8 mouse cellular contexts compared by ENCODE assay signal in the genomic region with DNA sequence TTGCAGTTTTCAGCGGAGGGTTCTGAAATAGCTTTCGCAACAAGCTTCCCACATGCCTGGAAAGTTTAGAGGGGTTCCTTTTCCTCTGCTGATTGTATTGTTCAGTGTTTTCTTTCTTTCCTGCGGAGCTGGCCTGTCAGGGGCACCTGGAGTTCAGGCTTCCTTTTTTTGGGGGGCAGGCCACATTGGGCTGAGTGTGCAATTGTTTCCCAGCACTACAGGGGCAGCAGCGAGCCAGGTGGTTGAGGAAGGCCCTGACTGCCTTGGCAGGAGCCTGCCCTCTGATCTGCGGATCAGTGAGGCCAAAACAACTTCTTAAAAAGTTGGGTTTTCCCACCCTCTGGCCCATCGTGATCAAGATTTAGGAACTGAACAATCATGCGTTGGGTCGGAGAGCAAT. TPM values are rescaled to one million over a fixed set of nuclear protein-coding genes. Genes with fewer than 3 reads are reported as not detected.
DNase-seq lines count a peak whose midpoint lies in the region; ATAC-seq and TF ChIP-seq lines count a peak whose summit lies in the region.

No protein-coding gene starts in this region.

- TF ChIP-seq CTCF in lung, embryonic 14.5 days (IDR thresholded peaks at IDR 0.05; ENCODE audit: low read depth): peak; percentile 54
- TF ChIP-seq CTCF in lung, adult 2 months (IDR thresholded peaks at IDR 0.05; ENCODE audit: insufficient read depth, low read length): no peak

- H3K27ac ChIP-seq in lung, embryonic 14.5 days (ENCODE audit: low read depth): peak overlapping the region; percentile 58; the same call in 1 of the 2 replicates
- H3K27ac ChIP-seq in heart, embryonic 14.5 days (replicated peaks in 1 of 2; ENCODE audit: control insufficient read depth in 1 of 2, insufficient read depth in 1 of 2, low read depth in 2 of 2, low read length in 2 of 2): peak overlapping the region in 1 of 2 experiments; percentile 61; a peak in 2 of 4 replicates
- H3K27ac ChIP-seq in neural tube, embryonic 15.5 days (replicated peaks): no peak overlapping the region

- DNase-seq in lung, embryonic 14.5 days: peak; percentile 43
- DNase-seq in lung, adult 2 months: no peak
- DNase-seq in kidney, postnatal 4 days: peak; percentile 63 to 75
- no peak for DNase-seq in urinary bladder, adult 2 months (ENCODE audit: low spot score)
- no peak for DNase-seq in ovary, postnatal 10 days (ENCODE audit: low spot score)
- DNase-seq in gastrocnemius, postnatal 10 days: no peak

- 42% methylated on average over 8 of the region's 8 CpGs for WGBS in lung, embryonic 14.5 days
- 51% methylated on average over 8 of the region's 8 CpGs for WGBS in lung, adult 2 months
- 60% methylated on average over 8 of the region's 8 CpGs for WGBS in heart, embryonic 14.5 days
- WGBS in neural tube, embryonic 15.5 days: 46% methylated on average over 8 of the region's 8 CpGs

- no peaks in the 10 kb centered on the region for H3K9me3 ChIP-seq in lung, embryonic 14.5 days (ENCODE audit: low read depth, low read length)
- no peaks in the 10 kb centered on the region for H3K9me3 ChIP-seq in heart, embryonic 14.5 days (ENCODE audit: control insufficient read depth, low read length)
- H3K9me3 ChIP-seq in neural tube, embryonic 15.5 days (replicated peaks): no peaks in the 10 kb centered on the region

- no peak for TF ChIP-seq POLR2A in lung, adult 2 months (IDR thresholded peaks at IDR 0.05; ENCODE audit: borderline replicate concordance, extremely low read depth, low read depth, low read length)

- 0 out of 2 replicates have a peak, but pooled peaks cover 3% of the 10 kb centered on the region for H3K36me3 ChIP-seq in lung, embryonic 14.5 days (ENCODE audit: insufficient read depth)
- no peaks in the 10 kb centered on the region for H3K36me3 ChIP-seq in heart, embryonic 14.5 days (ENCODE audit: control insufficient read depth, insufficient read depth, low read length)
- no peaks in the 10 kb centered on the region for H3K36me3 ChIP-seq in neural tube, embryonic 15.5 days

- H3K9ac ChIP-seq in lung, embryonic 14.5 days: peak overlapping the region; percentile 26; the same call in 1 of the 2 replicates
- peak overlapping the region; percentile 61 for H3K9ac ChIP-seq in heart, embryonic 14.5 days (ENCODE audit: low read length)
- H3K9ac ChIP-seq in neural tube, embryonic 15.5 days (replicated peaks): no peak overlapping the region

- no peaks in the 10 kb centered on the region for H3K27me3 ChIP-seq in lung, embryonic 14.5 days (ENCODE audit: insufficient read depth, low read length)
- no peaks in the 10 kb centered on the region for H3K27me3 ChIP-seq in heart, embryonic 14.5 days (ENCODE audit: control insufficient read depth, insufficient read depth, low read length)
- peaks cover 83% of the 10 kb centered on the region for H3K27me3 ChIP-seq in neural tube, embryonic 15.5 days (replicated peaks)

- H3K4me2 ChIP-seq in lung, embryonic 14.5 days: peak overlapping the region; percentile 53
- H3K4me2 ChIP-seq in heart, embryonic 14.5 days (ENCODE audit: low read length): peak overlapping the region; percentile 57
- peak overlapping the region; percentile 30 for H3K4me2 ChIP-seq in neural tube, embryonic 15.5 days

- H3K4me1 ChIP-seq in lung, embryonic 14.5 days (ENCODE audit: insufficient read depth): peaks cover 44% of the 10 kb centered on the region
- peaks cover 2% of the 10 kb centered on the region; the same call in 1 of the 2 replicates for H3K4me1 ChIP-seq in lung, adult 2 months (ENCODE audit: control insufficient read depth, insufficient read depth, low read length)
- H3K4me1 ChIP-seq in heart, embryonic 14.5 days (ENCODE audit: control insufficient read depth in 2 of 2, insufficient read depth in 2 of 2, low read length in 2 of 2): peaks cover 33 to 53% of the 10 kb centered on the region in 2 experiments
- H3K4me1 ChIP-seq in neural tube, embryonic 15.5 days: peaks cover 35% of the 10 kb centered on the region

- peak overlapping the region; percentile 8; the same call in 1 of the 2 replicates for H3K4me3 ChIP-seq in lung, embryonic 14.5 days (ENCODE audit: low read depth, low read length)
- H3K4me3 ChIP-seq in lung, adult 2 months (replicated peaks; ENCODE audit: extremely low read depth, low read depth, low read length): no peak overlapping the region
- no peak overlapping the region for H3K4me3 ChIP-seq in heart, embryonic 14.5 days (ENCODE audit: control insufficient read depth in 1 of 2, insufficient read depth in 1 of 2, low read depth in 1 of 2, low read length in 2 of 2)
- H3K4me3 ChIP-seq in neural tube, embryonic 15.5 days (replicated peaks): no peak overlapping the region

- no peak for ATAC-seq in lung, embryonic 14.5 days (ENCODE audit: insufficient read depth)
- ATAC-seq in heart, embryonic 14.5 days (ENCODE audit: insufficient number of reproducible peaks, insufficient read depth, low FRiP score, low read depth): no peak
- ATAC-seq in neural tube, embryonic 15.5 days (ENCODE audit: low FRiP score): no peak

RNA-seq across cellular contexts. Expression of a gene that starts 5.6 kb away (rescaled TPM):
- 61.2 and 64.5 TPM in 2 replicates for polyA plus RNA-seq in lung, embryonic 14.5 days (2014; fragmentation: Nextera tagmentation; extraction: Ambion mirVana)
- 9.4 and 9.9 TPM in 2 replicates for polyA plus RNA-seq in lung, adult 2 months (2012; rRNA removed)
- 19.0 and 21.8 TPM in 2 replicates for polyA plus RNA-seq in heart, embryonic 14.5 days (2014; fragmentation: Nextera tagmentation; extraction: Ambion mirVana)
- 18.2 and 19.4 TPM in 2 replicates for polyA plus RNA-seq in neural tube, embryonic 15.5 days (2015; fragmentation: Nextera tagmentation; extraction: Ambion mirVana)
- 16.6 and 18.3 TPM in 2 replicates for polyA plus RNA-seq in urinary bladder, adult 2 months (2012; rRNA removed)
- 10 to 100 TPM; 31.9 to 38.6 TPM for total RNA-seq in gastrocnemius, postnatal 10 days (2021)

Comparison
In these comparisons a context has a peak if more than half of its experiments do, and no peak if none do; other contexts are left out.
1. DNase-seq: peak in lung, embryonic 14.5 days (single experiment) and kidney, postnatal 4 days (2 of 2); none in lung, adult 2 months (single experiment), urinary bladder, adult 2 months (single experiment), ovary, postnatal 10 days (single experiment) and gastrocnemius, postnatal 10 days (single experiment).
2. Peak in every context shown above with its lines, with median percentiles within 50 percentile points of each other: H3K4me2 ChIP-seq.